Mouse (Mus musculus) heart, postnatal 36 days (tissue): ENCODE measurements around the gene Hopx. TPM values are rescaled to one million over a fixed set of nuclear protein-coding genes. Genes with fewer than 3 reads are reported as not detected.

Experiments used
- DNase-seq, 2 experiments: peaks; one replicate each; pipeline ENCODE4 v3.0.0; 2021 to 2022
- intact Hi-C: fragments of 180-260 bp; cut with DNase I; formaldehyde crosslinking; loops from one replicate; pipeline ENCODE4 v1.15.1; 2025
- total RNA-seq, 2 experiments: library from RNA; stranded (reverse); gene quantifications; 2 replicates each; pipeline ENCODE4 v1.2.3; 2021

The Hopx gene
- total RNA-seq, 2 experiments from 2014 or later = 405 to 444 TPM

- DNase-seq = no peak
- intact Hi-C loops = loop anchor here (5.0 kb wide), 1 partner anchor 131 kb away; no protein-coding TSS in a partner anchor
These were observed 29.0 kb downstream of the Hopx start for GRCm38 (mm10) chr5:77085753-77086450.

- intact Hi-C loops = loop anchor here (5.0 kb wide), 1 partner anchor 87 kb away; no protein-coding TSS in a partner anchor
- no peak for DNase-seq
These were observed 30.5 kb downstream of the Hopx start for GRCm38 (mm10) chr5:77084418-77084817.

GRCm38 (mm10) chr5:77082735-77083134 is 32.2 kb downstream of the Hopx start:
- no peak for DNase-seq
- intact Hi-C loops = loop anchor here (5.0 kb wide), 1 partner anchor 85 kb away; no protein-coding TSS in a partner anchor

- intact Hi-C loops = loop anchor here (5.0 kb wide), 1 partner anchor 83 kb away; no protein-coding TSS in a partner anchor
- peak in 1 of 2 experiments; percentile 25 for DNase-seq
These were observed 34.2 kb downstream of the Hopx start for GRCm38 (mm10) chr5:77080761-77081160.

GRCm38 (mm10) chr5:77075951-77076350 is 39.0 kb downstream of the Hopx start:
- intact Hi-C loops = no loop called here
- DNase-seq = no peak

- intact Hi-C loops = no loop called here
- DNase-seq = peak; percentile 58 to 63
These were observed 40.0 kb downstream of the Hopx start for GRCm38 (mm10) chr5:77074914-77075313.

GRCm38 (mm10) chr5:77073794-77074193 is 41.1 kb downstream of the Hopx start:
- intact Hi-C loops = no loop called here
- DNase-seq = no peak

GRCm38 (mm10) chr5:77071626-77072025 is 43.3 kb downstream of the Hopx start:
- intact Hi-C loops = no loop called here
- no peak for DNase-seq

GRCm38 (mm10) chr5:77070987-77071386 is 43.9 kb downstream of the Hopx start:
- intact Hi-C loops = no loop called here
- DNase-seq = no peak

GRCm38 (mm10) chr5:77067321-77067720 is 47.6 kb downstream of the Hopx start:
- intact Hi-C loops = no loop called here
- no peak for DNase-seq

GRCm38 (mm10) chr5:77061372-77062038 is 53.4 kb downstream of the Hopx start:
- intact Hi-C loops = no loop called here
- DNase-seq = peak; percentile 53 to 82

- DNase-seq = no peak
- intact Hi-C loops = no loop called here
These were observed 54.6 kb downstream of the Hopx start for GRCm38 (mm10) chr5:77060363-77060762.

- DNase-seq = no peak
- intact Hi-C loops = no loop called here
These were observed 58.0 kb downstream of the Hopx start for GRCm38 (mm10) chr5:77056881-77057440.

GRCm38 (mm10) chr5:77052616-77053015 is 62.3 kb downstream of the Hopx start:
- no peak for DNase-seq
- intact Hi-C loops = no loop called here

GRCm38 (mm10) chr5:77044362-77044761 is 70.6 kb downstream of the Hopx start:
- intact Hi-C loops = no loop called here
- DNase-seq = no peak

GRCm38 (mm10) chr5:77039391-77039790 is 75.5 kb downstream of the Hopx start:
- intact Hi-C loops = no loop called here
- DNase-seq = no peak

GRCm38 (mm10) chr5:77038451-77038850 is 76.5 kb downstream of the Hopx start:
- intact Hi-C loops = no loop called here
- no peak for DNase-seq

Other genes with a start within 250 kb of the Hopx start
- gene Aasdh, start 209.6 kb downstream of the Hopx start, total RNA-seq = 10 to 100 TPM; 13.9 to 16.2 TPM
- 100 to 1,000 TPM; 159 to 162 TPM for gene Paics, start 163.8 kb downstream of the Hopx start, total RNA-seq
- gene Ppat, start 163.5 kb downstream of the Hopx start, total RNA-seq = 10 to 100 TPM; 10.9 to 23.1 TPM
- 10 to 100 TPM; 56.2 to 63.0 TPM for gene Srp72, start 140.4 kb downstream of the Hopx start, total RNA-seq
- not detected for gene Arl9, start 111.1 kb downstream of the Hopx start, total RNA-seq
- gene Thegl, start 99.1 kb downstream of the Hopx start, total RNA-seq = not detected
- under 1 TPM in 1 of 2 experiments, not detected in 1; 0.53 TPM for gene Spink2, start 96.3 kb upstream of the Hopx start, total RNA-seq
- gene Rest, start 150.4 kb upstream of the Hopx start, total RNA-seq = 10 to 100 TPM; 14.8 to 16.5 TPM
- gene Noa1, start 195.0 kb upstream of the Hopx start, total RNA-seq = 10 to 100 TPM; 20.4 to 23.1 TPM
- 10 to 100 TPM; 34.8 to 38.3 TPM for gene Polr2b, start 195.0 kb upstream of the Hopx start, total RNA-seq